Mouse (Mus musculus) heart, embryonic 16.5 days (tissue): Measurements from ENCODE around the gene Gm6205. TPM values are rescaled to one million over a fixed set of nuclear protein-coding genes. Genes with fewer than 3 reads are reported as not detected.
"Not testable (repeated sequence)": the region's sequence is repeated elsewhere in the genome, so short reads cannot be mapped to it uniquely, and the experiment has no call there.

Experiments
- ATAC-seq: fragments of 200-750 bp; cut with Nextera tagmentation; replicated peaks from 2 replicates; pipeline ENCODE4 v1.8.0; 2017; ENCODE audit warnings: moderate number of reproducible peaks; ENCODE audit not compliant: insufficient read depth, low FRiP score; ENCODE audit errors: extremely low read depth
- H3K27ac ChIP-seq: fragments of 300-500 bp; sonication (generic); 2 replicates; pipeline ENCODE4 v1.5.1; 2014; ENCODE audit warnings: mild to moderate bottlenecking, low read length, control low read depth, moderate library complexity
- H3K27me3 ChIP-seq: fragments of 300-500 bp; sonication (generic); 2 replicates; pipeline ENCODE4 v1.6.1; 2014; ENCODE audit warnings: low read length, mixed read lengths; ENCODE audit not compliant: control insufficient read depth, insufficient read depth
- H3K36me3 ChIP-seq: fragments of 300-500 bp; sonication (generic); 2 replicates; pipeline ENCODE4 v1.6.1; 2014; ENCODE audit not compliant: control insufficient read depth, insufficient read depth
- H3K4me1 ChIP-seq: fragments of 300-500 bp; sonication (generic); 2 replicates; pipeline ENCODE4 v1.6.1; 2014; ENCODE audit warnings: low read length, mixed read lengths; ENCODE audit not compliant: control insufficient read depth, insufficient read depth
- H3K4me2 ChIP-seq: fragments of 300-500 bp; sonication (generic); 2 replicates; pipeline ENCODE4 v1.6.1; 2014; ENCODE audit warnings: low read depth, mild to moderate bottlenecking, control low read depth, low read length
- H3K4me3 ChIP-seq: fragments of 300-500 bp; sonication (generic); 2 replicates; pipeline ENCODE4 v1.5.1; 2014; ENCODE audit warnings: mild to moderate bottlenecking, control low read depth, low read length
- H3K9ac ChIP-seq: fragments of 300-500 bp; sonication (generic); 2 replicates; pipeline ENCODE4 v1.6.1; 2014; ENCODE audit warnings: low read length, control low read depth
- H3K9me3 ChIP-seq: fragments of 300-500 bp; sonication (generic); replicated peaks from 2 replicates; pipeline ENCODE4 v1.6.1; 2016; ENCODE audit warnings: low read length; ENCODE audit not compliant: control insufficient read depth
- WGBS: fragments of 180-500 bp; shearing (Covaris S2); extraction: QIAGEN DNeasy Blood & Tissue Kit; methylation state at CpG from one replicate; pipeline ENCODE4 v1.1.7; 2014; 5-methylcytosine and 5-hydroxymethylcytosine counted together
- polyA plus RNA-seq: library from polyadenylated mRNA; unstranded; fragments of >200 nt; fragmentation: Nextera tagmentation; extraction: Ambion mirVana; gene quantifications from 2 replicates; pipeline ENCODE4 v1.2.1, GENCODE M21; 2015

Gm6205 gene
- polyA plus RNA-seq, result not detected in 2 replicates

GRCm38 (mm10) chr5:94648082-94648481 lies at the start of gene Gm6205:
Gene Gm6205, plus strand, starts transcription at chr5:94648382.
- H3K27me3 ChIP-seq, H3K27ac ChIP-seq, H3K9me3 ChIP-seq, ATAC-seq, H3K4me3 ChIP-seq, H3K36me3 ChIP-seq, H3K4me2 ChIP-seq, H3K9ac ChIP-seq, H3K4me1 ChIP-seq: not testable (repeated sequence)
- no CpG with 5 or more reads among the region's 2 CpGs for WGBS

GRCm38 (mm10) chr5:94616242-94616641 lies 31.9 kb upstream of the Gm6205 start, which contains the start of gene Gm3147:
Gene Gm3147, minus strand, starts transcription at chr5:94616342.
- not testable (repeated sequence) for H3K9me3 ChIP-seq, H3K9ac ChIP-seq, ATAC-seq, H3K36me3 ChIP-seq, H3K4me2 ChIP-seq, H3K27me3 ChIP-seq, H3K27ac ChIP-seq, H3K4me3 ChIP-seq, H3K4me1 ChIP-seq
- WGBS, result no CpG with 5 or more reads among the region's 1 CpGs

DNA sequence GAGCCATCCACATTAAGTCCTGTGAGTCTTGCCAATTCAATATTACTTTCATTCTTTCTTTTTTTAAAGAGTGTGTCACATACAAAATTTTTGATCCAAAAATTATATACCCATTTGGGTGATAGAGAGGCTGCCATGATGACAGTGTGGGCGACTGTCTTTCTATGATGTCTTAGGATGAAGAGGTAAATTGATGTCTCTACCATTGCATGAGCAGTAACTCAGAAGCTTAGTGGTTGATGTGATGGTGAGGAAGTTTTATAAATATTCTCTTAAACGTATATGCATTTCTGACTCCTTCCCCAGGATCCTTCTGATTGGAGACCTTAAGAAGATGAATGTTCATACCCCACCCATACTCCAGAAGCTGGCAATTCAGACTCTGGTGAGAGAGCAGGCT lies 24.5 kb upstream of the Gm6205 start, which contains the start of gene Gm6509:
Gene Gm6509, plus strand, starts transcription at position 301 of the 400 bp plus-strand sequence.
- not testable (repeated sequence) for ATAC-seq, H3K27me3 ChIP-seq, H3K36me3 ChIP-seq, H3K4me1 ChIP-seq, H3K27ac ChIP-seq, H3K9me3 ChIP-seq, H3K9ac ChIP-seq, H3K4me3 ChIP-seq, H3K4me2 ChIP-seq
- no CpG with 5 or more reads among the region's 2 CpGs for WGBS

Other genes with a start within 250 kb of the Gm6205 start
- gene Gm7682, start 202.6 kb upstream of the Gm6205 start, polyA plus RNA-seq, result not detected in 2 replicates
- not detected in 2 replicates for gene Gm3139, start 122.1 kb upstream of the Gm6205 start, polyA plus RNA-seq
- not detected in 2 replicates for gene Gm3147, start 32.0 kb upstream of the Gm6205 start, polyA plus RNA-seq
- gene Gm6509, start 24.4 kb upstream of the Gm6205 start, polyA plus RNA-seq, result not detected in 2 replicates
- gene Gm3183, start 217.1 kb downstream of the Gm6205 start, polyA plus RNA-seq, result not detected in 2 replicates